Mouse (Mus musculus) megakaryocyte, embryonic 14.5 days (primary cell): ENCODE data around the gene Tra2a. TPM values are rescaled to one million over a fixed set of nuclear protein-coding genes. Genes with fewer than 3 reads are reported as not detected.

Experiments
- H3K27me3 ChIP-seq: replicated peaks from 2 replicates; pipeline ENCODE3; 2012; ENCODE audit warnings: inconsistent platforms
- H3K36me3 ChIP-seq: replicated peaks from 2 replicates; pipeline ENCODE3; 2012; ENCODE audit warnings: low read length, inconsistent platforms, mixed read lengths
- H3K4me1 ChIP-seq: 2 replicates; pipeline ENCODE4 v1.6.1; 2012; ENCODE audit warnings: inconsistent platforms
- H3K4me3 ChIP-seq: replicated peaks from 2 replicates; pipeline ENCODE3; 2012; ENCODE audit warnings: moderate library complexity, mild to moderate bottlenecking, inconsistent platforms
- H3K9me3 ChIP-seq: 2 replicates; pipeline ENCODE4 v1.6.1; 2012; ENCODE audit warnings: inconsistent platforms
- FLI1 ChIP-seq: IDR thresholded peaks from 2 replicates; pipeline ENCODE4 v1.6.1; 2012; ENCODE audit warnings: low read length, inconsistent platforms, mixed read lengths
- GATA1 ChIP-seq: IDR thresholded peaks from 3 replicates; pipeline ENCODE4 v1.6.1; 2012; ENCODE audit warnings: mixed read lengths, low read length, inconsistent platforms, borderline replicate concordance
- polyA plus RNA-seq: library from polyadenylated mRNA; stranded (reverse); fragments of >175 nt; gene quantifications from 2 replicates; pipeline ENCODE4 v1.2.3, GENCODE M21; 2012; ENCODE audit warnings: low replicate concordance; ENCODE audit not compliant: insufficient read depth

The Tra2a gene
- polyA plus RNA-seq, 1 experiment, result 12.2 TPM

DNA sequence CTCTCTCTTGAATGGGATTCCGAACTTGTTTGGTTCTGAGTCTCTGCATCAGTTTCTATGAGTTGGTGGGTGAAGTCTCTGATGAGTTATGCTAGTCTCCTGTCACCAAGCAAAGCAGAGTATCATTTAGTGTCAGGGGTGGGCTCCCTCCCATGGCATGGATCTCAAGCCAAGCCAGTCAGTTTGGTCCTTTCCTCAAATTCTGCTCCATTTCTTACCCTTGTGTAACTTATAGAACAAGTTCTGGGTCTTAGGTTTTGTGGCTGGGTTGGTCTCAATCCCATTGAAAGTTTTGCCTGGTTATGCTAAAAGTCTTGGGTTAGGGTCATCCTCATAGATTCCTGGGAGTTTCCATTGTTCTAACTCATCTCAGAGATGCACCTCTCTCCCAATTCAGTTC is 21.5 kb downstream of the Tra2a start:
- Histone ChIP-seq H3K4me1 (peaks cover 2% of the 10 kb centered on the region; the same call in 1 of the 2 replicates), H3K27me3 (no peaks in the 10 kb centered on the region), H3K9me3 (no peaks in the 10 kb centered on the region), H3K36me3 (peaks cover 53% of the 10 kb centered on the region), H3K4me3 (no peak overlapping the region)
- no peak for TF ChIP-seq GATA1
- TF ChIP-seq FLI1, result no peak

DNA sequence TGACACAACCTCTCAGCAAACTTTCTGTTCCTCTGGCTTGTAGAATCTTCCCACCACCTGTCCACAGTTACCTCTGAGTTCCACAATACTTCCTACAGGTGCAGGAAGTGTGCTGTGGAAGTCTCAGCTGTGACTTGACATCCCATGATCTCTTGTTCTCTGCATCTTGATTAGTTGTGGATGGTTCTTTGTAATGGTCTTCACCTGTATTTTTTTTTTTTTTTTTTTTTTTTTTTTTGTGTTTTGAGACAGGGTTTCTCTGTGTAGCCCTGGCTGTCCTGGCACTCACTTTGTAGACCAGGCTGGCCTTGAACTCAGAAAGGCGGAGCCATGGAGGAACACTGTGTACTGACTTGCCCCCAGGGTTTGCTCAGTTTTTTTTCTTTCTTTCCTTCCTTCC is 22.3 kb downstream of the Tra2a start:
- peaks cover 46% of the 10 kb centered on the region for H3K36me3 ChIP-seq
- H3K4me3 ChIP-seq, result no peak overlapping the region
- no peaks in the 10 kb centered on the region for H3K4me1 ChIP-seq
- no peaks in the 10 kb centered on the region for H3K27me3 ChIP-seq
- H3K9me3 ChIP-seq, result no peaks in the 10 kb centered on the region
- TF ChIP-seq FLI1, result no peak
- no peak for TF ChIP-seq GATA1

DNA sequence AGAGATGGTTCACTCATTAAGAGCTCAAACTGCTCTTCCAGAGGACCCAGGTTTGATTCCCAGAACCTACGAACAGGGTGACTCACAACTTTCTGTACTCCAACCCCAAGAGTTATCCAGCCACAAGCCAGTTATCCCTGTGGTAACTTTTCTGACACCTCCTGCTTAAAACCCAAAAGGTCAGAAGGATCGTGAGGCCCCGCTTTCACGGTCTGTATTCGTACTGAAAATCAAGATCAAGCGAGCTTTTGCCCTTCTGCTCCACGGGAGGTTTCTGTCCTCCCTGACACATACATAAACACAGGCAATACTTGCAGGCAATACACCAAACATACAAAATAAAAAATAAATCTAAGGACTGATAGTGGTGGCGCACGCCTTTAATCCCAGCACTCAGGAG is 27.5 kb downstream of the Tra2a start:
- Histone ChIP-seq H3K4me3 (no peak overlapping the region), H3K9me3 (no peaks in the 10 kb centered on the region), H3K27me3 (no peaks in the 10 kb centered on the region), H3K36me3 (peaks cover 2% of the 10 kb centered on the region), H3K4me1 (peaks cover 6% of the 10 kb centered on the region; the same call in 1 of the 2 replicates)
- TF ChIP-seq FLI1, result no peak
- TF ChIP-seq GATA1, result no peak

DNA sequence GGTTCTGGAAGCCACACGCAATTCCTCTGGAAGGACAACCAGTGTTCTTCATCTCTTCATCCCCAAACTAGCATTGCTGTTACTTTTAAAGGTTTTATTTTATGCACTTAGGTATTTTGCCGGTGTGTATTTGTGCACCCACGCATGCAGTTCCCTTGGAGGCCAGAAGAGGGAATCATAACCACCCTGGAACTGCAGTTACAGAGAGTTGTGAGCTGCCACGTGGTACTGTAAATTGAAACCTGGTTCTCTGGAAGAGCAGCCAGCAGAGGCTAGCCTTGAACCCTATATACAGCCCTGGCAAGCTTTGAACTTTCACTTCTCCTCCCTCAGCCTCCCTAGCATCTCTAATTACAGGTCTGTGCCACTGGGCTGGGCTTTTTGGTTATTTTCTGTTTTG is 30.5 kb downstream of the Tra2a start:
- Histone ChIP-seq H3K9me3 (no peaks in the 10 kb centered on the region), H3K27me3 (no peaks in the 10 kb centered on the region), H3K4me3 (no peak overlapping the region), H3K36me3 (no peaks in the 10 kb centered on the region), H3K4me1 (peaks cover 20% of the 10 kb centered on the region)
- TF ChIP-seq FLI1, result no peak
- no peak for TF ChIP-seq GATA1

DNA sequence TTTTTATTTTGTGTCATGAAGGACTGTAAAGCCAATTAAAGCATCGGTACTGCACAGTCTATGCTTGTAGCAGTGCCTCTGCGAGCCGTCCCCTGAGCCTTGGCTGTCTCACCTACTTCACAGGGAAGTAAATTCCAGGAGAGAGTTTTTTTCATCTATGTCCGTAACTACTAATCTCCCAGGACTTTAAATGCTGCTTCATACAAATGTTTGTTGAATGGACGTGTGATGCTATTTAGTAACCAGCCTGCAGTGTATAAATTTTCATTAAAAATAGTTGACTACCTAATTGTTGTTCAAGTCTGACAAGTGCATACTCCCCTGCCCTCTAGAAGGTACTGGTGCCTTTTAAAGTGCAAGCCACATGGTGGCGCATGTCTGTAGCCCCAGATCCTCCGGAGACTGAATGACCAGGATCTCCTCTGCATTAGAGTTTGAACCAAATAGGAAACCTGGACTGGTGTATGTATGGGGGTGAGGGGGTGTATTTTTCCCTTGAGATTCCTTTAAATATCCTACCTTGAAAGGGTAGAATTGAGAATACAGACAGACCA is 35.6 kb downstream of the Tra2a start:
- H3K36me3 ChIP-seq, result no peaks in the 10 kb centered on the region
- H3K4me1 ChIP-seq, result peaks cover 27% of the 10 kb centered on the region
- H3K9me3 ChIP-seq, result no peaks in the 10 kb centered on the region
- no peaks in the 10 kb centered on the region for H3K27me3 ChIP-seq
- TF ChIP-seq GATA1 (no peak), FLI1 (no peak)
- no peak overlapping the region for H3K4me3 ChIP-seq

DNA sequence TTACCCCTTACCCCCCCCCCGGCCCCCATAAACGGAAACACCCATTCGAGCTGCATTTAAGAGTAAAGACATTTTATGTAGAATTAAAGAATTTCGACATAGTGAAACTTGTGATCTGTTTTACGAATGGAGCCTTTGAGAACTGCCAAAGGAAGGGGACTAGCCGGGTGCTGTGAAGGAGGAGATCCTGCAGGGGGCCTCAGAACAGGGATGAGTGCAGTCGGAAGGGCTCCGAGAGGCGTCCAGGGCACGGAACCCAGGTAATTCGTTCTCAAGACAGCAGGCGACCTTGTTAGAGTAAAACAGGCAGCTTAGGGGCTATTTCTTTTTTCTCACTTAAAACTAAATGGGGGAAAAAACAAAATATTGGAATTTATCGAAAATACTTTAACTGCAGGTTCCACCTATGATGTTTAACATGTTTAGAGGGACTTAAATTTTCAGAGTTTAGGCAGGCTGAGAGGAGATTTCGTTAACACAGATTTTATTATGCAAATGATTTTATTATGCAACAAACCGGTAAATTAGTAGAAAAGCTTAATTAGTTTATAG is 36.6 kb downstream of the Tra2a start:
- Histone ChIP-seq H3K9me3 (no peaks in the 10 kb centered on the region), H3K27me3 (no peaks in the 10 kb centered on the region), H3K4me3 (peak overlapping the region; percentile 87), H3K36me3 (no peaks in the 10 kb centered on the region), H3K4me1 (peaks cover 26% of the 10 kb centered on the region)
- TF ChIP-seq FLI1 (no peak), GATA1 (no peak)

DNA sequence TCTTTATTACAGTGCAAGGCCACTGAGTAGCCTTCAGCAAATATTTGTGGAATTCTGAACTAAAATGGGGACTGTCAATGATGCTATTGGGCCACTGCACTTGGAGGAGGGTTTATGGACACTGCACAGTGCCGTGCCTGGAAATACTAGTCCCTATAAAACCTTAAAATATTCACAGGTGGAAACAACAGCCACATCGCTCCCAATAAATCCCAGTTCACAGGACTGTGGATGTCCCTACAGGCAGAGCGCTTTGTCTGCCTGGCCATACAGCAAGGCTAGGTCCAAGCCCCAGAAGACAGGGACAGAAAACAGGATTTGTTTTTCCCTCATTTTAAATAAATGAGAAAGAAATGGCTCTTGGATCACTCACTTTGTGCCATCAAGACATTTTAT is 38.1 kb downstream of the Tra2a start:
- no peak overlapping the region for H3K4me3 ChIP-seq
- no peak for TF ChIP-seq GATA1
- no peak for TF ChIP-seq FLI1
- H3K27me3 ChIP-seq, result no peaks in the 10 kb centered on the region
- no peaks in the 10 kb centered on the region for H3K36me3 ChIP-seq
- no peaks in the 10 kb centered on the region for H3K9me3 ChIP-seq
- peaks cover 30% of the 10 kb centered on the region for H3K4me1 ChIP-seq

DNA sequence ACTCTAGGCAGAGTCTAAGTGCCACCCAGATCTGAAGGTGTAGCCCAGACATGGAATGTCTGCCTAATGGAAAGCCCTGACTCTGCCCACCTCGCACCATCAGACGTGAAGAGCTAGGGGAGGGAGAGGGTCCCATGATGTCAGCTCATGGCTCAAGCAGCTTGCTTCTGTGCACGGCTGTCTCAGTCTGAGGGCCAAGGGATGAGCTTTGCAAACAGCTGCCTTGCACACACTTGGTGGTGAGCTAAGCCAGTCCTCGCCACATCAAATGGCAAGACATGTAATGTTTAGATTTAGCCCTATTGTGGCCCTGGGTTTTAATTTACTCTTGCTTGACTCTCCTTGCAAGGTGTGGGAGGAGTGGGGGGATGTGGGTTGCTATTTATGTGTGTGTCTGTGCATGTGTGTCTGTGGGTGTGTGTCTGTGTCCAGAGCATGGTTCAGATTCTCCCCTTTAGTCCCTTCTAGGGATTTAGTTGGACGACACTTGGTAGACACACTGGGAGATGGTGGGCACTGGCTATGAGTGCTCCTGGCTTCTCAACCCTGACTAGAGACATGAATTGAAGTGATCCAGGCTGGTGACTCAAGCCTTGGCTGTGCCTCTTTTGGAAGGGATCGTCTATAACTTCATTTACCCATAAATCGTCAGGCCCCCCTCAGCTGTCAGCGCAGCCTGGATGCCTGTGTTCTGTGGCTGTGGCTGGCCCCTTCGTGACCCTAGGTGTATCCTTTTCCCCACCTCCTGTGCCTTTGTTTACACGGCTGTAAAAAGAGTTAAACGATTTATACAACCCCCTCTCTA is 38.7 kb downstream of the Tra2a start:
- TF ChIP-seq GATA1 (no peak), FLI1 (no peak)
- Histone ChIP-seq H3K27me3 (no peaks in the 10 kb centered on the region), H3K36me3 (no peaks in the 10 kb centered on the region)

DNA sequence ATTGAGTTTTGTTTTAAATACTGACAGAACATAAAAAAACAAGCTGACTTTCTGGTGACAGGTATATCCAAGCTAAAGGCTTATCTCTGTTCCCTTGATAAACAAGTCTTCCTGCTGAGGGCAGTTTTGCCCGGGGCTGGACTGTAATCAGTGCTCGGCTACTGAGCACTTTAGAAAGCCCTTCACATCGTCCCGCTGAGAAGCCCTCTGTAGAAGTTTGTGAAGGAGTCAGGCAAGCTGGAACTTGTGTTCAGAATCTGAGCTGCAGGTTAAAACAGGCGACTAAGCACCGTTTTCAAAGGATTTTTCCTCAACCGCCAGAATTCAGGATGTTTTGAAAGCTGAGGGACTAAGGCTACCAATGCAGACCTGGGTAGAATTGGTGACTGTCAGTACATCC is 41.9 kb downstream of the Tra2a start:
- Histone ChIP-seq H3K36me3 (no peaks in the 10 kb centered on the region), H3K4me1 (peaks cover 17% of the 10 kb centered on the region), H3K4me3 (no peak overlapping the region), H3K9me3 (no peaks in the 10 kb centered on the region), H3K27me3 (no peaks in the 10 kb centered on the region)
- TF ChIP-seq FLI1 (no peak), GATA1 (no peak)

More for the DNA sequence above, 38.7 kb downstream of the Tra2a start:
- Histone ChIP-seq H3K4me3 (no peak overlapping the region), H3K9me3 (no peaks in the 10 kb centered on the region), H3K4me1 (peaks cover 35% of the 10 kb centered on the region)

DNA sequence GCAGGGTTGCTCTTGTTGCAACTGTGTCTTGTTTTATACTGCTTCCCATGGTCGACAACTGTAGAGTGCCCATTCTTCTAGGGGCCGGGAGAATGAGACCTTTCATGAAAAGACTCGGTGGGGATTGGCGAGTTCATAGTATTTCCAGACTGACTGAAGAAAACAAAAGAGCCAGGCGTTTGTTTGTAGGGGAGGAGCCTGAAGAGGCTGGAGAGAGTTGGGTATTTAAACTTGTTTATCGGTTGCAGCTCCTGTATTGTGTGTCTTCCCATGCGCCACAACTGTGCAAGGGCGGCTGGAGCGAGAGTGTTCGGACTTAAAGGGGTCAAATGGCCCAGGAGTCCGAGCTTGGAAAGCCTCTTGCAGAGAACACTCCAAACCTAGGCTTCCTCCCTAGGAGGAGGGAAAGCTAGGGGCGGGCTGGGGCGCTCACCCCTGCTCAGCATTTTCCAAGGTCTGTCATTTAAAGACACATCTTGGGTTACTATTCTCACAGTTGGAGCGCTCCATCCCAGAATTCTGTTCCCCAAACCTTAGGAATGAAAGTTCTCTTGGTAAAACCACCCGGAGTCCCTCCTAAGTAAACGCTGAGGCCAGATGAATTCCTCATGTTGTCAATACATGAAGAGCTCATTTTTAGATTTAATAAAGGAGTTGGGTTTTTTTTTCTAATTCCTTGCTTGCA is 43.8 kb downstream of the Tra2a start:
- H3K4me3 ChIP-seq, result peak overlapping the region; percentile 90
- no peaks in the 10 kb centered on the region for H3K36me3 ChIP-seq
- peaks cover 16% of the 10 kb centered on the region for H3K4me1 ChIP-seq
- no peaks in the 10 kb centered on the region for H3K9me3 ChIP-seq
- TF ChIP-seq FLI1 (no peak), GATA1 (no peak)
- no peaks in the 10 kb centered on the region for H3K27me3 ChIP-seq
